Mouse (Mus musculus) right cerebral cortex, postnatal 14 days (tissue): Measurements from ENCODE around the gene Bcas3.

Source experiments
- DNase-seq: peaks from one replicate; pipeline ENCODE4 v3.0.0; 2022

Bcas3 gene

GRCm38 (mm10) chr11:85811676-85812075 lies 458.7 kb downstream of the Bcas3 start:
- DNase-seq: no peak

- no peak for DNase-seq
Observed at GRCm38 (mm10) chr11:85812201-85812966, 459.4 kb downstream of the Bcas3 start.

GRCm38 (mm10) chr11:85814678-85815077 lies 461.7 kb downstream of the Bcas3 start:
- DNase-seq: no peak

- DNase-seq: no peak
Observed at GRCm38 (mm10) chr11:85816471-85816870, 463.5 kb downstream of the Bcas3 start.

GRCm38 (mm10) chr11:85818401-85818800 lies 465.4 kb downstream of the Bcas3 start:
- no peak for DNase-seq

- no peak for DNase-seq
Observed at GRCm38 (mm10) chr11:85820959-85821358, 468.0 kb downstream of the Bcas3 start.

GRCm38 (mm10) chr11:85821659-85822058 lies 468.7 kb downstream of the Bcas3 start:
- no peak for DNase-seq

- DNase-seq: peak; percentile 67
Observed at GRCm38 (mm10) chr11:85823181-85823580, 470.2 kb downstream of the Bcas3 start.

GRCm38 (mm10) chr11:85823794-85824193 lies 470.8 kb downstream of the Bcas3 start:
- DNase-seq: no peak

- DNase-seq: no peak
Observed at GRCm38 (mm10) chr11:85825031-85825430, 472.1 kb downstream of the Bcas3 start.

GRCm38 (mm10) chr11:85825823-85826222 lies 472.9 kb downstream of the Bcas3 start:
- DNase-seq: no peak

GRCm38 (mm10) chr11:85827342-85827741 lies 474.4 kb downstream of the Bcas3 start:
- DNase-seq: no peak

- no peak for DNase-seq
Observed at GRCm38 (mm10) chr11:85828691-85829519, 475.9 kb downstream of the Bcas3 start.

GRCm38 (mm10) chr11:85829520-85830440 lies 476.8 kb downstream of the Bcas3 start:
- DNase-seq: no peak

GRCm38 (mm10) chr11:85830901-85831341 lies 478.0 kb downstream of the Bcas3 start:
- no peak for DNase-seq

- DNase-seq: no peak
Observed at GRCm38 (mm10) chr11:85831656-85832230, 478.8 kb downstream of the Bcas3 start.

GRCm38 (mm10) chr11:85832231-85832924 lies 479.4 kb downstream of the Bcas3 start, which contains the start of gene Tbx2:
Tbx2 (plus strand) TSS chr11:85832551.
- DNase-seq: no peak

GRCm38 (mm10) chr11:85833081-85833521 lies 480.1 kb downstream of the Bcas3 start:
- DNase-seq: no peak

GRCm38 (mm10) chr11:85833761-85834385 lies 480.9 kb downstream of the Bcas3 start:
- DNase-seq: no peak

- DNase-seq: no peak
Observed at GRCm38 (mm10) chr11:85834386-85834931, 481.5 kb downstream of the Bcas3 start.
